Mouse (Mus musculus) bone marrow macrophage, adult 2 months (primary cell): ENCODE data around the gene Zfp646. TPM values are rescaled to one million over a fixed set of nuclear protein-coding genes. Genes with fewer than 3 reads are reported as not detected.

Source experiments
- H3K27ac ChIP-seq: 2 replicates; pipeline ENCODE4 v1.5.1; 2012; ENCODE audit warnings: low read depth, low read length; ENCODE audit not compliant: insufficient read depth
- H3K4me1 ChIP-seq: 2 replicates; pipeline ENCODE4 v1.6.1; 2012; ENCODE audit warnings: low read length; ENCODE audit not compliant: control insufficient read depth, insufficient read depth
- H3K4me3 ChIP-seq: 2 replicates; pipeline ENCODE4 v1.5.1; 2012; ENCODE audit warnings: mild to moderate bottlenecking, low read length, moderate library complexity; ENCODE audit not compliant: insufficient read depth
- CTCF ChIP-seq: IDR thresholded peaks from 2 replicates; pipeline ENCODE4 v1.5.1; 2012; ENCODE audit warnings: low read depth, mild to moderate bottlenecking, low read length, moderate library complexity
- POLR2A ChIP-seq: IDR thresholded peaks from 2 replicates; pipeline ENCODE4 v1.6.1; 2012; ENCODE audit warnings: mild to moderate bottlenecking, low read depth, low read length, borderline replicate concordance
- polyA plus RNA-seq: library from polyadenylated mRNA; stranded (reverse); fragments of >200 nt; gene quantifications from 2 replicates; pipeline ENCODE4 v1.2.4, GENCODE M21; 2012; ENCODE audit not compliant: missing spikeins, insufficient read depth, insufficient read length

The Zfp646 gene
- polyA plus RNA-seq, 1 experiment: 16.7 TPM

- H3K4me3 ChIP-seq: no peak overlapping the region
- H3K4me1 ChIP-seq: peaks cover 15% of the 10 kb centered on the region
- TF ChIP-seq CTCF: no peak
- no peak overlapping the region for H3K27ac ChIP-seq
These were observed 22.3 kb downstream of the Zfp646 start for GRCm38 (mm10) chr7:127898179-127898956.

DNA sequence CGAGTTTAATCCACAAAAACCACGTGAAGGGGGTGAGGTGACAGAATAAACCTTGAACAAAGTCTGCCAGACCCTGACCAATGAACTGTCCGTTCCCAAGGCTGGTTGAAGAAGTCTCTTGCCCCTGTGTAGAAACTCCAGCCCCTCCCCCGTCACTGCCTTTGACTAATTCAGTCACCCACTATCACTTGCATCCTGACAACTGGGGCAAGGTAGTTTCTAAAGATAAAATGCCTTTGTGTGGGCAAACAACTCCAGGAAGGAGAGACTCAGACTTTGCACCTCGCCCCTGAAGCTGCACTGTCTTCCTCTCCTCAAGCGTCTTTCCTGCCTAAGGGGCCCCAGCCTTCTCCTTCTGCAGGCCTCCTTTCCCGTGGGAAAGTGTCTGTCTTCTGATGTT is 24.0 kb downstream of the Zfp646 start:
- Histone ChIP-seq H3K27ac (no peak overlapping the region), H3K4me1 (peaks cover 14% of the 10 kb centered on the region)

GRCm38 (mm10) chr7:127901772-127902171 is 25.8 kb downstream of the Zfp646 start:
- no peak for TF ChIP-seq CTCF
- no peak for TF ChIP-seq POLR2A
- peaks cover 17% of the 10 kb centered on the region for H3K4me1 ChIP-seq
- no peak overlapping the region for H3K27ac ChIP-seq
- no peak overlapping the region for H3K4me3 ChIP-seq

More for the DNA sequence above, 24.0 kb downstream of the Zfp646 start:
- H3K4me3 ChIP-seq: no peak overlapping the region
- TF ChIP-seq CTCF (no peak), POLR2A (no peak)

GRCm38 (mm10) chr7:127903971-127904796 is 28.2 kb downstream of the Zfp646 start, which contains the start of gene Bckdk:
TSS of gene Bckdk (plus strand) at chr7:127904082.
- Histone ChIP-seq H3K4me3 (peak within 1 kb of the TSS; percentile 68), H3K4me1 (peaks cover 13% of the 10 kb centered on the region), H3K27ac (peak within 1 kb of the TSS; percentile 43)
- no peak for TF ChIP-seq POLR2A
- TF ChIP-seq CTCF: no peak

- Histone ChIP-seq H3K4me1 (peaks cover 13% of the 10 kb centered on the region), H3K4me3 (no peak overlapping the region), H3K27ac (no peak overlapping the region)
- TF ChIP-seq POLR2A: no peak
- TF ChIP-seq CTCF: no peak
These were observed 31.9 kb downstream of the Zfp646 start for GRCm38 (mm10) chr7:127907939-127908338.

- TF ChIP-seq POLR2A (no peak), CTCF (no peak)
- Histone ChIP-seq H3K27ac (no peak overlapping the region), H3K4me1 (peaks cover 15% of the 10 kb centered on the region), H3K4me3 (no peak overlapping the region)
These were observed 32.6 kb downstream of the Zfp646 start for GRCm38 (mm10) chr7:127908656-127909055.

- TF ChIP-seq POLR2A (no peak), CTCF (no peak)
- Histone ChIP-seq H3K4me3 (peak within 1 kb of the TSS; percentile 92), H3K4me1 (peaks cover 19% of the 10 kb centered on the region), H3K27ac (peak within 1 kb of the TSS; percentile 70)
These were observed 36.3 kb downstream of the Zfp646 start, which contains the start of gene Kat8 for GRCm38 (mm10) chr7:127912190-127912871. TSS of gene Kat8 (plus strand) at chr7:127912516.

DNA sequence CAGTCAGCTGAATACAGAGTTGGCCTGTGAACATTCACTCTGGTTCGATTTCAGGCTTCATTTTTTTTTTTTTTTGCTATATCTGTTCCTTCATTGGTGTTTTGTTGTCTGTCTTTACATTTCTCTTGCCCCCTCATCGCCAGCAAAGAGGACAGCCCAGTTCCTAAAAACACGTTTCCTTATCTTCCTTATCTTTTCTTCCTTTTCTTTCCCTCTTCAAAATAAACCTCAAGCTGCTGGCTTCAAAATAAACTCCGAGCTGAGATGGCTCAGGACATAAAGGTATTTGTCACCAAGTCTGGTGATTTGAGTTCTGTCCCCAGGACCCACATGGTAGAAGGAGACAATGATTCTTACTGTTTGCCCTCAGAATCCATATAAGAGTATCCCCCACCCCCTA is 36.9 kb downstream of the Zfp646 start:
- TF ChIP-seq CTCF (no peak), POLR2A (no peak)
- peak overlapping the region; percentile 58 for H3K27ac ChIP-seq

DNA sequence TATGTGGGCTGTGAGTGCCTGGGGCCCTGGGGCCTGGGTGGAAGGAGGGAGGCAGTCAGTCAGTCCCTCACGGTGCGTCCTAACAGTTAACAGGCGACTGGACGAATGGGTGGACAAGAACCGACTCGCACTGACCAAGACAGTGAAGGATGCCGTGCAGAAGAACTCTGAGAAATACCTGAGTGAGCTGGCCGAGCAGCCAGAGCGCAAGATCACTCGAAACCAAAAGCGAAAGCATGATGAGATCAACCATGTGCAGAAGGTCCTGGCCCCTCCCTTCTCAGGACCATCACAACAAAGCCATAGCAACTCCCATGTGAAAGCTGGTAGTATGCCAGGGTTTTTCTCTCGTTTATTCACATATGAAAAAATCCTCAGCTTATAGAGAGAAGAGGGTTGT is 39.3 kb downstream of the Zfp646 start:
- Histone ChIP-seq H3K27ac (no peak overlapping the region), H3K4me3 (no peak overlapping the region), H3K4me1 (peaks cover 19% of the 10 kb centered on the region)
- TF ChIP-seq POLR2A (no peak), CTCF (no peak)

More for the DNA sequence above, 36.9 kb downstream of the Zfp646 start:
- Histone ChIP-seq H3K4me3 (peak overlapping the region; percentile 92), H3K4me1 (peaks cover 19% of the 10 kb centered on the region)

- TF ChIP-seq CTCF (peak; percentile 18; the same call in 1 of the 2 replicates), POLR2A (no peak)
- H3K27ac ChIP-seq: no peak overlapping the region
- no peak overlapping the region for H3K4me3 ChIP-seq
- peaks cover 30% of the 10 kb centered on the region for H3K4me1 ChIP-seq
These were observed 42.2 kb downstream of the Zfp646 start for GRCm38 (mm10) chr7:127918203-127918602.
